Mouse (Mus musculus) kidney, postnatal 0 days (tissue): ENCODE measurements at regions not wholly inside any gene's neighbourhood (a gene's known extent, or its start where the extent isn't known, plus 50 kb on each side); places are given as distances from the start of the nearest gene placed in this dataset.

ENCODE experiments used
- ATAC-seq: fragments of 200-750 bp; cut with Nextera tagmentation; replicated peaks from 2 replicates; pipeline ENCODE4 v1.8.0; 2017; ENCODE audit warnings: low read depth, moderate number of reproducible peaks, moderate TSS enrichment, moderate library complexity; ENCODE audit not compliant: low FRiP score
- DNase-seq: peaks from one replicate; pipeline ENCODE4 v3.0.0-alpha.2; 2016; ENCODE audit warnings: low spot score
- H3K27ac ChIP-seq: fragments of 300-500 bp; sonication (generic); 2 replicates; pipeline ENCODE4 v1.5.1; 2014; ENCODE audit warnings: mild to moderate bottlenecking
- H3K27me3 ChIP-seq: fragments of 300-500 bp; sonication (generic); 2 replicates; pipeline ENCODE4 v1.6.1; 2014; ENCODE audit warnings: low read length, mixed read lengths; ENCODE audit not compliant: insufficient read depth
- H3K36me3 ChIP-seq: fragments of 300-500 bp; sonication (generic); 2 replicates; pipeline ENCODE4 v1.6.1; 2014; ENCODE audit warnings: low read length, mixed read lengths; ENCODE audit not compliant: insufficient read depth
- H3K4me1 ChIP-seq: fragments of 300-500 bp; sonication (generic); replicated peaks from 2 replicates; pipeline ENCODE4 v1.6.1; 2014; ENCODE audit warnings: antibody characterized with exemption, low read length, mixed read lengths; ENCODE audit not compliant: insufficient read depth
- H3K4me2 ChIP-seq: fragments of 300-500 bp; sonication (generic); 2 replicates; pipeline ENCODE4 v1.6.1; 2014; ENCODE audit warnings: mild to moderate bottlenecking, low read length, moderate library complexity, mixed read lengths
- H3K4me3 ChIP-seq: fragments of 300-500 bp; sonication (generic); replicated peaks from 2 replicates; pipeline ENCODE4 v1.5.1; 2014; ENCODE audit warnings: low read depth, low read length
- H3K9ac ChIP-seq: fragments of 300-500 bp; sonication (generic); 2 replicates; pipeline ENCODE4 v1.6.1; 2014; ENCODE audit warnings: low read depth, low read length
- H3K9me3 ChIP-seq: fragments of 300-500 bp; sonication (generic); replicated peaks from 2 replicates; pipeline ENCODE4 v1.6.1; 2016; ENCODE audit warnings: low read length, inconsistent platforms, mixed read lengths
- CTCF ChIP-seq: IDR thresholded peaks from 2 replicates; pipeline ENCODE4 v1.5.1; 2016; ENCODE audit warnings: antibody characterized with exemption, low read depth, mild to moderate bottlenecking, moderate library complexity
- WGBS: fragments of 180-500 bp; shearing (Covaris S2); extraction: QIAGEN DNeasy Blood & Tissue Kit; methylation state at CpG from one replicate; pipeline ENCODE4 v1.1.7; 2014; 5-methylcytosine and 5-hydroxymethylcytosine counted together

- no peak for TF ChIP-seq CTCF
- no peaks in the 10 kb centered on the region for H3K27me3 ChIP-seq
- no peak overlapping the region for H3K27ac ChIP-seq
- DNase-seq: no peak
- H3K4me2 ChIP-seq: no peak overlapping the region
- 64% methylated on average over 3 of the region's 3 CpGs for WGBS
- no peaks in the 10 kb centered on the region for H3K4me1 ChIP-seq
- no peak overlapping the region for H3K4me3 ChIP-seq
- H3K9me3 ChIP-seq: no peaks in the 10 kb centered on the region
- no peak for ATAC-seq
- no peaks in the 10 kb centered on the region for H3K36me3 ChIP-seq
- H3K9ac ChIP-seq: no peak overlapping the region
Observed at GRCm38 (mm10) chr1:187556718-187557117, 51.9 kb upstream of the Esrrg start.
